Mouse (Mus musculus) liver, embryonic 14.5 days (tissue): ENCODE results near the gene Acads. TPM values are rescaled to one million over a fixed set of nuclear protein-coding genes. Genes with fewer than 3 reads are reported as not detected.

Experiments used
- ATAC-seq: fragments of 200-750 bp; cut with Nextera tagmentation; 2 replicates; pipeline ENCODE4 v1.8.0; 2017; ENCODE audit warnings: moderate number of reproducible peaks, mild to moderate bottlenecking, moderate library complexity; ENCODE audit not compliant: insufficient read depth
- DNase-seq, 3 experiments: peaks; one replicate each; pipeline ENCODE4 v3.0.0-alpha.2; 2012 to 2013; ENCODE audit warnings: low read depth in 3 of 3, low spot score in 3 of 3
- H3K27ac ChIP-seq: fragments of 300-500 bp; sonication (generic); 2 replicates; pipeline ENCODE4 v1.5.1; 2014; ENCODE audit warnings: moderate library complexity, mild to moderate bottlenecking, control low read depth, inconsistent platforms
- H3K27me3 ChIP-seq: fragments of 300-500 bp; sonication (generic); 2 replicates; pipeline ENCODE4 v1.6.1; 2014; ENCODE audit warnings: mild to moderate bottlenecking, low read length, moderate library complexity; ENCODE audit not compliant: control insufficient read depth, insufficient read depth
- H3K36me3 ChIP-seq: fragments of 300-500 bp; sonication (generic); replicated peaks from 2 replicates; pipeline ENCODE4 v1.6.1; 2014; ENCODE audit warnings: low read depth; ENCODE audit not compliant: control insufficient read depth, insufficient read depth
- H3K4me1 ChIP-seq, 2 experiments: fragments of 200-500 bp in 1 of 2; fragments of 300-500 bp in 1 of 2; sonication (generic) in 1 of 2; replicated peaks; 2 replicates each; pipeline ENCODE4 v1.6.1; 2012 to 2014; ENCODE audit warnings: antibody characterized with exemption in 1 of 2, inconsistent platforms in 1 of 2, low read length in 1 of 2; ENCODE audit not compliant: control insufficient read depth in 2 of 2, insufficient read depth in 2 of 2
- H3K4me2 ChIP-seq: fragments of 300-500 bp; sonication (generic); 2 replicates; pipeline ENCODE4 v1.6.1; 2014; ENCODE audit warnings: low read depth, mild to moderate bottlenecking, control low read depth, moderate library complexity
- H3K4me3 ChIP-seq, 2 experiments: fragments of 200-500 bp in 1 of 2; fragments of 300-500 bp in 1 of 2; sonication (generic) in 1 of 2; 2 replicates each; pipeline ENCODE4 v1.5.1; 2012 to 2014; ENCODE audit warnings: low read depth in 2 of 2, low read length in 2 of 2, mild to moderate bottlenecking in 2 of 2, control low read depth in 1 of 2, inconsistent platforms in 1 of 2, moderate library complexity in 1 of 2; ENCODE audit not compliant: insufficient read depth in 1 of 2
- H3K9ac ChIP-seq: fragments of 300-500 bp; sonication (generic); replicated peaks from 2 replicates; pipeline ENCODE4 v1.6.1; 2014; ENCODE audit warnings: mild to moderate bottlenecking, control low read depth, moderate library complexity
- H3K9me3 ChIP-seq: fragments of 300-500 bp; sonication (generic); 2 replicates; pipeline ENCODE4 v1.6.1; 2016; ENCODE audit warnings: low read length, mixed read lengths; ENCODE audit not compliant: control insufficient read depth
- CTCF ChIP-seq: IDR thresholded peaks from 2 replicates; pipeline ENCODE4 v1.5.1; 2016; ENCODE audit warnings: antibody characterized with exemption, low read depth, control low read depth
- EP300 ChIP-seq: IDR thresholded peaks from 2 replicates; pipeline ENCODE4 v1.6.1; 2016; ENCODE audit warnings: antibody characterized with exemption, low read depth
- WGBS: fragments of 180-500 bp; shearing (Covaris S2); extraction: QIAGEN DNeasy Blood & Tissue Kit; methylation state at CpG from one replicate; pipeline ENCODE4 v1.1.7; 2014; ENCODE audit not compliant: insufficient replicate concordance; 5-methylcytosine and 5-hydroxymethylcytosine counted together
- polyA plus RNA-seq, 2 experiments: library from polyadenylated mRNA; depleted of rRNA in 1 of 2; stranded (reverse) in 1 of 2; unstranded in 1 of 2; fragments of >200 nt; fragmentation: Nextera tagmentation in 1 of 2; extraction: Ambion mirVana in 1 of 2; gene quantifications; 2 replicates each; pipeline versions ENCODE4 v1.2.1 to v1.2.3; 2012 to 2014

Gene Acads
- polyA plus RNA-seq, 2 experiments, result 21.2 to 26.0 TPM

DNA sequence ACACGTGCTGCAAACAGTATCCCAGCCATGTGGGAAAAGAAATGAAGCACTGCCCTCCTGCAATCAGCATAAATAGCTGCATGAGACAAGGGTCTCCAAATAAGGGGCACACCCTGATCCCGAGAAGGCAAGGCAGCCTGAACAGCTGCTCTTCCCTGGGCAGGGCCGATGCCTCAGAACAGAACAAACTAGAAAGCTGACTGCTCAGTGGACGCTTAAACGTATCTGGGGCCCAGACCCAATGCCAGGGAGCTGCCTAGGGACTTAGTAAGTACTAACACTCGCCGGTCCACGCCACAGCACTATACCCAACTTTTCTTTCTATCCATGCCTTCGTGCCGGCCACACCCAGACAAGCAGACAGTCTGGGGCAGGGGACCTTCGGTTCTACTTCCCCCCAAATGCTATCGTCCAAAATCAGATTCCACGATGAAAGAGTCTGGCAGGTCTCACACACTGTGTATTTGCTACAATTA, 36.0 kb upstream of the Acads start:
- peak overlapping the region; percentile 86 for H3K4me2 ChIP-seq
- peak overlapping the region; percentile 24 for H3K9ac ChIP-seq
- ATAC-seq (no peak), DNase-seq (no peak)
- H3K4me1 ChIP-seq, result peaks cover 18 to 34% of the 10 kb centered on the region in 2 experiments
- TF ChIP-seq CTCF, result no peak
- no peak for TF ChIP-seq EP300
- no peaks in the 10 kb centered on the region for H3K9me3 ChIP-seq
- 14% methylated on average over 13 of the region's 13 CpGs for WGBS
- no peak overlapping the region; the same call in 1 of the 2 replicates for H3K27ac ChIP-seq
- H3K36me3 ChIP-seq, result peaks cover 8% of the 10 kb centered on the region
- H3K4me3 ChIP-seq, result peak overlapping the region; percentile 5 to 34; a peak in 3 of 4 replicates
- H3K27me3 ChIP-seq, result no peaks in the 10 kb centered on the region

DNA sequence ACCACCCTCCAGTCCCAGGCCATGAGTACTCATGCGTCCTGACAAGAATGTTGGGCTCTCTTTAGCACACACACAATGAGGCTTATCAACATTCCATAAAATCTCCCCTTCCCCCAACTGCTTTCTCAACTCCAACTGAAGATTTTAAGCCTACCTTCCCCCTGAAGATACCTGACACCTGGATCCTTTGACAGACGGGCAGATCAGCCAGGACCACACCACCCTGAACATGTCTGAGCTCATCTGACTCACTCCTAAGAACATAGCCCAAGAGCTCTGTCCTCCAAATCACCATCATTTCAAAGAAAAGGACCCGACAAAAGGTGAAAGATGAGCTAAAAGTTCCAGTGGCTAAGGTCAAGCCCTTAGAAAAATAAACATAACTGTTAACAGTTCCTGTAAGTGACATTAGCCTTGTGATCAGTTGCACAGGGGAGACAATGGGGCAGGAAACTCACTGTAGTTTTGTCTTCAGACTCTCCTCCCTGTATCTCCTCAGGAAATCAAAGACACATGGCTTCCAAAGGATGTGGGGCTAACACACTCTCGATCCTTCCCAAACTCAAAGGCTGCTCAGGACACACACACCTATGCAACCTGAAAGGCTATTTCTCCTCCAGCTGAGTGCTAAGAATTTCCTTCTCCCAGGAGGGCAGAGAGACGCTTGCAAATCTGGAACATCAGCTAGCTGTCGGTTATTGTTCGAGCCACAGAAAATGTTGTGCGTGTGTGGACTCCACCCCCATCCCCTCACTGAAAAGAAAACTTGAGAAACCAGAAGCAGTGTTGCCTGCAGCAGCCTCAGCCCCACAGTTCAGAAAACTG, 33.2 kb upstream of the Acads start:
- ATAC-seq (no peak), DNase-seq (no peak)
- TF ChIP-seq EP300, result no peak
- no peak for TF ChIP-seq CTCF
- H3K27ac ChIP-seq, result no peak overlapping the region
- no peaks in the 10 kb centered on the region for H3K9me3 ChIP-seq
- peaks cover 25% of the 10 kb centered on the region for H3K36me3 ChIP-seq
- H3K27me3 ChIP-seq, result no peaks in the 10 kb centered on the region
- H3K9ac ChIP-seq, result no peak overlapping the region
- H3K4me2 ChIP-seq, result no peak overlapping the region
- H3K4me3 ChIP-seq, result no peak overlapping the region
- peaks cover 18 to 34% of the 10 kb centered on the region in 2 experiments for H3K4me1 ChIP-seq
- 46% methylated on average over 8 of the region's 8 CpGs for WGBS

DNA sequence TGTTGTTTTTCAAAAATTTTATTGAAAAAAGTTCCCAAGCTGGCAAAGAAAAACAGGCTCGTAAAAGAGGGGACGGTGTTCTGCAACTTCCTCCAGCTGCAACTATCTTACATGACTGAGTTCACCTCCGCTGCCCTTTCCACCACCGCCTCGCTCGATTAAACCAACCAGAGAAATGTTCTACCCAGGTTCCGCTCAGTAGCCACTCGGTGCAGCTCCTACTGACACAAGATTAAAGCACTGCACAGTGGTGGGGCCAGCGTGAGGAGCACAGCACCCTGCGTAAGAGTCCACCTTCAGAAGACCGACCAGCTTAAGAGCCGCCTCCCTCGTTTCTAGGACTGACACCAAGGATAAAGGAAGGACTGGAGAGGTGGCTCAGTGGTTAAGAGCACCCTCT, 32.3 kb upstream of the Acads start:
- peaks cover 26% of the 10 kb centered on the region for H3K36me3 ChIP-seq
- no peak overlapping the region for H3K9ac ChIP-seq
- no peak overlapping the region for H3K27ac ChIP-seq
- H3K4me1 ChIP-seq, result peaks cover 17 to 33% of the 10 kb centered on the region in 2 experiments
- no peak for TF ChIP-seq EP300
- TF ChIP-seq CTCF, result no peak
- no peak overlapping the region for H3K4me3 ChIP-seq
- WGBS, result 77% methylated on average over 13 of the region's 13 CpGs
- no peaks in the 10 kb centered on the region for H3K9me3 ChIP-seq
- H3K4me2 ChIP-seq, result no peak overlapping the region
- DNase-seq (no peak), ATAC-seq (no peak)
- no peaks in the 10 kb centered on the region for H3K27me3 ChIP-seq

DNA sequence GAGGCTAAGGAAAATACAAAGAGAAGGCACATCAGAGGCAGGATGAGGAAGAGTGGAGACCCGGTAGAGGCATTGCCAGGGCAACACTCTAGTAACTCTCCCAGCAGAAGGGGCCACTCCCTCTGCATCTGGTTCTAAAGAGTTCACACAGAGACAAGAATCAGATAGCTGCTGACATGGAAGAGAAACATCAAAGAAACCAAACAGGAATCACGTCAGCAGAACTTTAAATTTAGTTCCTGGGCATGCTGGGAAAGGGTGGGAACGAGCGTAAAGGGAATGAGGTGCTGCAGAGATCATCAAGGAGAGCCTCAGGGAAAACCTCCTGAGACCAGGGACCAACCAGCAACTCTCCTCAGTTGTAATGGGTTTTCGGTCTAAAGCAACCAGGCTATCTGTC, 31.8 kb upstream of the Acads start:
- peaks cover 26% of the 10 kb centered on the region for H3K36me3 ChIP-seq
- H3K9me3 ChIP-seq, result no peaks in the 10 kb centered on the region
- no peak overlapping the region for H3K9ac ChIP-seq
- no peak for ATAC-seq
- H3K4me2 ChIP-seq, result no peak overlapping the region
- WGBS, result 68% methylated on average over 5 of the region's 5 CpGs
- H3K4me3 ChIP-seq, result no peak overlapping the region
- TF ChIP-seq CTCF, result no peak
- DNase-seq, result no peak
- no peaks in the 10 kb centered on the region for H3K27me3 ChIP-seq
- peaks cover 12 to 28% of the 10 kb centered on the region in 2 experiments for H3K4me1 ChIP-seq
- H3K27ac ChIP-seq, result no peak overlapping the region

DNA sequence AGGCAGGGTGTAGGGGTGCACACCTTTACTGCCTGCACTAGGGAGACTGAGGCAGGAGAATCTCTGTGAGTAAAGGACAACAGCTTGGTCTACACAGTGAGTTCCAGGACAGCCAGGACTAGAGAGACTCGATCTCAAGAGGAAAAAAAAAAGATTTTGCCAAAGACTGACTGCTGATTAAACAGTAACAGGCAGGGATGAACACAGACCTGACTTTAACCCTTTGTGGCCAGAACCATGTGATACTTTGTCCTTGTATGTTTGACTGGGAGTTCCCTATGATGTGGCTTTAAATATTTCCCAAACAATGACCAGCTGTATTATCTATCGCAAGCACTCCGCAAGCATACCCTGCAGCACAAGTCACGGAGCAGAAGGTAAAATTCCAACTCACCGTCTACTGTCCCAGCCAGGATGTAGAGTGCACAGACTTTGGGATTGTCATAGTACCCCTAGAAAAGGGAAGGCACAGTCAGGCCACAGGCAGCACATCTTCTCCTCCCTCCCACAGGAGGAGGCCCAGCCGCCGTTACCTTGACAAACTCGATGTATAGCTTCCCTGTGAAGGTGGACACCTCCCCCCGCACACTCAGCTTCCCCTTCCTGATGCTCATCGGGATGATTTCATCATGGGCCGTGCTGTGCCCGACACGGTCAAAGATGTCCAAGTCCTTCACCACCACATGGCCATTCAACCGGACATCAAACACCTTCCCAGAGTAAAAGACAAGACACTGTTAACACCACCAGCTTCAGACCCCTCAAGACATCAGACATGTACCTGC, 30.7 kb upstream of the Acads start:
- H3K36me3 ChIP-seq, result peaks cover 26% of the 10 kb centered on the region
- no peak for ATAC-seq

More for the DNA sequence above, 30.7 kb upstream of the Acads start:
- Histone ChIP-seq H3K4me1 (peaks cover 2 to 17% of the 10 kb centered on the region in 2 experiments), H3K4me2 (no peak overlapping the region), H3K9ac (no peak overlapping the region), H3K4me3 (no peak overlapping the region), H3K27ac (no peak overlapping the region), H3K9me3 (no peaks in the 10 kb centered on the region), H3K27me3 (no peaks in the 10 kb centered on the region)
- DNase-seq, result no peak
- 76% methylated on average over 14 of the region's 14 CpGs for WGBS
- TF ChIP-seq CTCF (no peak), EP300 (no peak)
